Mouse (Mus musculus) left cerebral cortex, postnatal 25 days (tissue): ENCODE results near the gene Cd6. TPM values are rescaled to one million over a fixed set of nuclear protein-coding genes. Genes with fewer than 3 reads are reported as not detected.

Experiments used
- DNase-seq, 2 experiments: peaks; one replicate each; pipeline ENCODE4 v3.0.0; 2022; ENCODE audit warnings: low spot score in 2 of 2, mixed read lengths in 1 of 2
- intact Hi-C: fragments of 180-260 bp; cut with DNase I; formaldehyde crosslinking; loops from one replicate; pipeline ENCODE4 v1.15.1; 2025
- total RNA-seq, 2 experiments: library from RNA; stranded (reverse); gene quantifications; 2 replicates each; pipeline ENCODE4 v1.2.3; 2021

Cd6 gene
- 1 to 10 TPM; 1.9 to 3.3 TPM for total RNA-seq

GRCm38 (mm10) chr19:10829436-10830175 lies at the start of gene Cd6:
Gene Cd6 (minus strand): TSS chr19:10830058.
- intact Hi-C loops: loop anchor here (5.0 kb wide), 1 partner anchor 162 kb away; no protein-coding TSS in a partner anchor
- no peak for DNase-seq

- intact Hi-C loops: no loop called here
- peak in 1 of 2 experiments; percentile 63 for DNase-seq
Measured at GRCm38 (mm10) chr19:10878201-10878837, 48.5 kb upstream of the Cd6 start.

- intact Hi-C loops: no loop called here
- no peak for DNase-seq
Measured at GRCm38 (mm10) chr19:10871328-10871961, 41.6 kb upstream of the Cd6 start.

GRCm38 (mm10) chr19:10870676-10871075 lies 40.8 kb upstream of the Cd6 start:
- no peak for DNase-seq
- intact Hi-C loops: no loop called here

GRCm38 (mm10) chr19:10869886-10870527 lies 40.1 kb upstream of the Cd6 start, which contains the start of gene Tmem132a:
Gene Tmem132a (minus strand): TSS chr19:10869940.
- DNase-seq: no peak
- intact Hi-C loops: loop anchor here (5.0 kb wide), 1 partner anchor 158 kb away; no protein-coding TSS in a partner anchor

- DNase-seq: peak; percentile 90 to 94
- intact Hi-C loops: loop anchor here (5.0 kb wide), 1 partner anchor 157 kb away; no protein-coding TSS in a partner anchor
Measured at GRCm38 (mm10) chr19:10869241-10869885, 39.5 kb upstream of the Cd6 start.

GRCm38 (mm10) chr19:10868623-10869141 lies 38.8 kb upstream of the Cd6 start:
- peak in 1 of 2 experiments; percentile 45 for DNase-seq
- intact Hi-C loops: loop anchor here (5.0 kb wide), 1 partner anchor 156 kb away; no protein-coding TSS in a partner anchor

- intact Hi-C loops: loop anchor here (5.0 kb wide), 1 partner anchor 156 kb away; no protein-coding TSS in a partner anchor
- DNase-seq: peak in 1 of 2 experiments; percentile 66
Measured at GRCm38 (mm10) chr19:10867946-10868622, 38.2 kb upstream of the Cd6 start.

GRCm38 (mm10) chr19:10866351-10866750 lies 36.5 kb upstream of the Cd6 start:
- no peak for DNase-seq
- intact Hi-C loops: loop anchor here (5.0 kb wide), 1 partner anchor 154 kb away; no protein-coding TSS in a partner anchor

GRCm38 (mm10) chr19:10860072-10860497 lies 30.2 kb upstream of the Cd6 start:
- DNase-seq: no peak
- intact Hi-C loops: no loop called here

GRCm38 (mm10) chr19:10856520-10856919 lies 26.7 kb upstream of the Cd6 start:
- intact Hi-C loops: no loop called here
- peak in 1 of 2 experiments; percentile 58 for DNase-seq

- intact Hi-C loops: no loop called here
- no peak for DNase-seq
Measured at GRCm38 (mm10) chr19:10855422-10855821, 25.6 kb upstream of the Cd6 start.

GRCm38 (mm10) chr19:10847311-10848087 lies 17.6 kb upstream of the Cd6 start:
- intact Hi-C loops: no loop called here
- DNase-seq: no peak

- no peak for DNase-seq
- intact Hi-C loops: no loop called here
Measured at GRCm38 (mm10) chr19:10846150-10846549, 16.3 kb upstream of the Cd6 start.

GRCm38 (mm10) chr19:10845454-10845853 lies 15.6 kb upstream of the Cd6 start:
- intact Hi-C loops: no loop called here

GRCm38 (mm10) chr19:10844206-10844605 lies 14.3 kb upstream of the Cd6 start:
- no peak for DNase-seq

More at GRCm38 (mm10) chr19:10845454-10845853, 15.6 kb upstream of the Cd6 start:
- no peak for DNase-seq

GRCm38 (mm10) chr19:10842914-10843313 lies 13.1 kb upstream of the Cd6 start:
- no peak for DNase-seq
- intact Hi-C loops: no loop called here

More at GRCm38 (mm10) chr19:10844206-10844605, 14.3 kb upstream of the Cd6 start:
- intact Hi-C loops: no loop called here
